Comparison of ENCODE assay signal across 28 mouse cellular contexts in genomic region chr3:57957352-57957751, GRCm38 (mm10).
DNase-seq lines count a peak whose midpoint lies in the region; ATAC-seq and TF ChIP-seq lines count a peak whose summit lies in the region.
"Had no signal": no experiment of that assay in that cellular context is flagged by ENCODE, and none has a peak within 500 bp of the region (broad histone marks: within the 10 kb centered on the region; RNA-seq: fewer than 3 reads in every experiment).

No protein-coding gene starts in this region.

- H3K79me2 ChIP-seq in CH12.LX (replicated peaks; ENCODE audit: control insufficient read depth, extremely low read depth, insufficient read depth, poor library complexity, severe bottlenecking): no peaks in the 10 kb centered on the region

- no peaks in the 10 kb centered on the region for H3K36me3 ChIP-seq in hindbrain, embryonic 16.5 days (ENCODE audit: control insufficient read depth, insufficient read depth, low read length)
- no peaks in the 10 kb centered on the region for H3K36me3 ChIP-seq in hindbrain, embryonic 12.5 days
- H3K36me3 ChIP-seq in CH12.LX (replicated peaks in 1 of 2; ENCODE audit: control insufficient read depth in 1 of 2, insufficient read depth in 1 of 2, low read length in 1 of 2): no peaks in the 10 kb centered on the region
- no peaks in the 10 kb centered on the region for H3K36me3 ChIP-seq in midbrain, embryonic 13.5 days
- H3K36me3 ChIP-seq: G1E; hindbrain, embryonic 10.5 days; limb, embryonic 10.5 days; limb, embryonic 15.5 days; liver, embryonic 13.5 days; stomach, embryonic 15.5 days had no signal

- H3K4me2 ChIP-seq in hindbrain, embryonic 16.5 days (ENCODE audit: low read length): no peak overlapping the region
- H3K4me2 ChIP-seq in hindbrain, embryonic 12.5 days (replicated peaks): no peak overlapping the region
- no peak overlapping the region for H3K4me2 ChIP-seq in CH12.LX (ENCODE audit: insufficient read depth, low read depth, poor library complexity, severe bottlenecking)
- no peak overlapping the region for H3K4me2 ChIP-seq in midbrain, embryonic 13.5 days (replicated peaks)
- H3K4me2 ChIP-seq: limb, embryonic 15.5 days; liver, embryonic 13.5 days; stomach, embryonic 15.5 days had no signal

- peaks cover 2% of the 10 kb centered on the region; the same call in 1 of the 2 replicates for H3K9me3 ChIP-seq in hindbrain, embryonic 16.5 days (ENCODE audit: control insufficient read depth, low read length)
- 0 out of 2 replicates have a peak, but pooled peaks cover 4% of the 10 kb centered on the region for H3K9me3 ChIP-seq in hindbrain, embryonic 12.5 days (replicated peaks)
- peaks cover 4% of the 10 kb centered on the region for H3K9me3 ChIP-seq in CH12.LX (replicated peaks; ENCODE audit: low read length)
- H3K9me3 ChIP-seq in midbrain, embryonic 13.5 days: no peaks in the 10 kb centered on the region
- H3K9me3 ChIP-seq: G1E; limb, embryonic 10.5 days; limb, embryonic 15.5 days; liver, embryonic 13.5 days; stomach, embryonic 15.5 days had no signal

- in situ Hi-C loops in CH12.LX (cut with MboI; ENCODE audit: low pct_ligation_motif_present, low pct_unique_long_range_greater_than_20kb, low sequenced_read_pairs): no loop called here

- TF ChIP-seq CTCF in CH12.LX (conservative IDR thresholded peaks at IDR 0.05 in 1 of 2, IDR thresholded peaks at IDR 0.05 in 1 of 2; ENCODE audit: low read depth in 2 of 2, low read length in 2 of 2): no peak

- no peak overlapping the region for H3K9ac ChIP-seq in hindbrain, embryonic 16.5 days (ENCODE audit: low read depth, low read length)
- H3K9ac ChIP-seq in hindbrain, embryonic 12.5 days: no peak overlapping the region
- H3K9ac ChIP-seq in CH12.LX (ENCODE audit: insufficient read depth, low read depth): no peak overlapping the region
- no peak overlapping the region for H3K9ac ChIP-seq in midbrain, embryonic 13.5 days (replicated peaks)
- H3K9ac ChIP-seq: limb, embryonic 15.5 days; liver, embryonic 13.5 days; stomach, embryonic 15.5 days had no signal

- H3K27ac ChIP-seq in hindbrain, embryonic 16.5 days (ENCODE audit: low read depth, low read length): no peak overlapping the region
- no peak overlapping the region for H3K27ac ChIP-seq in hindbrain, embryonic 12.5 days
- H3K27ac ChIP-seq in CH12.LX (ENCODE audit: insufficient read depth, low read depth): no peak overlapping the region
- H3K27ac ChIP-seq in midbrain, embryonic 13.5 days: no peak overlapping the region
- H3K27ac ChIP-seq: hindbrain, embryonic 10.5 days; limb, embryonic 10.5 days; limb, embryonic 15.5 days; liver, embryonic 13.5 days; stomach, embryonic 15.5 days had no signal

- no peak for TF ChIP-seq EP300 in CH12.LX (IDR thresholded peaks at IDR 0.05; ENCODE audit: low read length)

- WGBS in hindbrain, embryonic 16.5 days: 77% methylated on average over 4 of the region's 4 CpGs
- WGBS in hindbrain, embryonic 12.5 days: 84% methylated on average over 4 of the region's 4 CpGs
- WGBS in midbrain, embryonic 13.5 days: 72% methylated on average over 4 of the region's 4 CpGs

- no peaks in the 10 kb centered on the region for H3K27me3 ChIP-seq in hindbrain, embryonic 16.5 days (replicated peaks; ENCODE audit: control insufficient read depth, insufficient read depth, low read length)
- H3K27me3 ChIP-seq in hindbrain, embryonic 12.5 days: no peaks in the 10 kb centered on the region
- no peaks in the 10 kb centered on the region for H3K27me3 ChIP-seq in CH12.LX (replicated peaks)
- no peaks in the 10 kb centered on the region for H3K27me3 ChIP-seq in midbrain, embryonic 13.5 days
- H3K27me3 ChIP-seq: limb, embryonic 15.5 days; liver, embryonic 13.5 days; megakaryocyte, embryonic 14.5 days; Patski; stomach, embryonic 15.5 days had no signal

- DNase-seq in A20 (ENCODE audit: low read depth, low spot score): peak; percentile 20
- DNase-seq in CH12.LX (ENCODE audit: extremely low read depth): peak; percentile 10
- DNase-seq in cerebellum, postnatal 36 days: no peak
- no peak for DNase-seq in right cerebral cortex, adult 2 months (ENCODE audit: low spot score in 2 of 2)
- DNase-seq in gastrocnemius, postnatal 36 days: no peak
- DNase-seq: adrenal gland, postnatal 14 days; cerebellum, adult 18-20 months; cerebellum, postnatal 10 days; gastrocnemius, postnatal 25 days; heart, postnatal 14 days; kidney, adult 11 months; kidney, postnatal 14 days; layer of hippocampus, adult 9-11 months; liver, embryonic 13.5 days; lung, adult 18-20 months; lung, postnatal 4 days; right cerebral cortex, postnatal 14 days had no signal

- dilution Hi-C loops in CH12.LX (cut with MboI; ENCODE audit: extremely low pct_ligation_motif_present, extremely low pct_unique_long_range_greater_than_20kb, low sequenced_read_pairs): no loop called here

- no peak for TF ChIP-seq RAD21 in CH12.LX (IDR thresholded peaks at IDR 0.05; ENCODE audit: low read depth, low read length)

- intact Hi-C loops in gastrocnemius, postnatal 36 days (cut with DNase I): no loop called here

- no peak for TF ChIP-seq POLR2A in CH12.LX (IDR thresholded peaks at IDR 0.05; ENCODE audit: low read depth, low read length)

- H3K4me1 ChIP-seq in hindbrain, embryonic 16.5 days (ENCODE audit: control insufficient read depth, insufficient read depth, low read depth, low read length): no peaks in the 10 kb centered on the region
- H3K4me1 ChIP-seq in hindbrain, embryonic 12.5 days: no peaks in the 10 kb centered on the region
- peaks cover 3 to 8% of the 10 kb centered on the region in 2 experiments; a peak in 2 of 4 replicates for H3K4me1 ChIP-seq in CH12.LX (ENCODE audit: control insufficient read depth in 1 of 2, insufficient read depth in 2 of 2)
- no peaks in the 10 kb centered on the region for H3K4me1 ChIP-seq in midbrain, embryonic 13.5 days (replicated peaks)
- H3K4me1 ChIP-seq: limb, embryonic 10.5 days; limb, embryonic 15.5 days; liver, embryonic 13.5 days; megakaryocyte, embryonic 14.5 days; stomach, embryonic 15.5 days had no signal

- peak; percentile 24; the same call in 1 of the 2 replicates for ATAC-seq in hindbrain, embryonic 16.5 days
- no peak for ATAC-seq in hindbrain, embryonic 12.5 days (ENCODE audit: low FRiP score)
- 0 out of 2 replicates have a peak, but pooled peaks have one; percentile 14 for ATAC-seq in midbrain, embryonic 13.5 days
- ATAC-seq: lung, postnatal 0 days; Patski had no signal

- no peak overlapping the region for H3K4me3 ChIP-seq in hindbrain, embryonic 16.5 days (ENCODE audit: low read length)
- no peak overlapping the region for H3K4me3 ChIP-seq in hindbrain, embryonic 12.5 days
- no peak overlapping the region for H3K4me3 ChIP-seq in CH12.LX (replicated peaks in 1 of 3; ENCODE audit: low read depth in 2 of 3, low read length in 2 of 3, poor library complexity in 1 of 3)
- no peak overlapping the region for H3K4me3 ChIP-seq in midbrain, embryonic 13.5 days (replicated peaks)
- H3K4me3 ChIP-seq: hindbrain, embryonic 10.5 days; limb, embryonic 10.5 days; limb, embryonic 15.5 days; liver, embryonic 13.5 days; megakaryocyte, embryonic 14.5 days; stomach, embryonic 15.5 days had no signal

TF ChIP-seq in CH12.LX, 34 proteins besides CTCF, POLR2A, EP300 and RAD21:
- TF ChIP-seq IRF4 (IDR thresholded peaks at IDR 0.05; ENCODE audit: low read depth, low read length) (no peak), ZKSCAN1 (IDR thresholded peaks at IDR 0.05; ENCODE audit: borderline replicate concordance, low read depth, low read length) (no peak), TBP (conservative IDR thresholded peaks at IDR 0.05; ENCODE audit: low read depth, low read length) (no peak), MAX (IDR thresholded peaks at IDR 0.05; ENCODE audit: low read length) (no peak), USF2 (conservative IDR thresholded peaks at IDR 0.05; ENCODE audit: low read depth, low read length) (no peak), MXI1 (IDR thresholded peaks at IDR 0.05; ENCODE audit: low read depth, low read length) (no peak), USF1 (IDR thresholded peaks at IDR 0.05; ENCODE audit: low read depth, low read length) (no peak), UBTF (IDR thresholded peaks at IDR 0.05; ENCODE audit: low read depth, low read length) (no peak), HCFC1 (IDR thresholded peaks at IDR 0.05; ENCODE audit: low read depth, low read length) (no peak), JUND (conservative IDR thresholded peaks at IDR 0.05; ENCODE audit: low read depth, low read length) (no peak)
TF ChIP-seq in CH12.LX: peak in this region for 0.

Comparison
In these comparisons a context has a peak if more than half of its experiments do, and no peak if none do; other contexts are left out.
1. DNase-seq: peak in A20 (single experiment) and CH12.LX (single experiment); none in cerebellum, postnatal 36 days (0 of 2), right cerebral cortex, adult 2 months (0 of 2) and gastrocnemius, postnatal 36 days (0 of 2).